Mouse (Mus musculus) small intestine, adult 2 months (tissue): Measurements from ENCODE around the gene Fbrs.
"Not testable (repeated sequence)": the region's sequence is repeated elsewhere in the genome, so short reads cannot be mapped to it uniquely, and the experiment has no call there.

Source experiments
- CTCF ChIP-seq: fragments of 200-500 bp; IDR thresholded peaks from 2 replicates; pipeline ENCODE4 v1.5.1; 2012; ENCODE audit warnings: low read depth, mild to moderate bottlenecking, control low read depth, inconsistent platforms, low read length, moderate library complexity, mixed read lengths; ENCODE audit not compliant: insufficient replicate concordance, insufficient read length; ENCODE audit errors: extremely low read depth
- POLR2A ChIP-seq: fragments of 200-500 bp; IDR thresholded peaks from 2 replicates; pipeline ENCODE4 v1.6.1; 2012; ENCODE audit warnings: low read depth, mild to moderate bottlenecking, control low read depth, inconsistent platforms, low read length, moderate library complexity

- TF ChIP-seq POLR2A, CTCF: not testable (repeated sequence)
These were observed 13.3 kb upstream of the Fbrs start for GRCm38 (mm10) chr7:127465670-127466069.
